Mouse (Mus musculus) neural tube, embryonic 12.5 days (tissue): ENCODE measurements around the gene Khdrbs2. TPM values are rescaled to one million over a fixed set of nuclear protein-coding genes. Genes with fewer than 3 reads are reported as not detected.
A peak's percentile ranks its signal among the peaks of the same experiment; 100 is the strongest.

ENCODE experiments used
- ATAC-seq: fragments of 200-750 bp; cut with Nextera tagmentation; 2 replicates; pipeline ENCODE4 v1.8.0; 2017; ENCODE audit warnings: low read depth, mild to moderate bottlenecking, moderate TSS enrichment, moderate library complexity; ENCODE audit not compliant: low FRiP score
- H3K27ac ChIP-seq: fragments of 300-500 bp; sonication (generic); 2 replicates; pipeline ENCODE4 v1.5.1; 2016
- H3K27me3 ChIP-seq: fragments of 300-500 bp; sonication (generic); replicated peaks from 2 replicates; pipeline ENCODE4 v1.6.1; 2016; ENCODE audit warnings: mild to moderate bottlenecking
- H3K36me3 ChIP-seq: fragments of 300-500 bp; sonication (generic); 2 replicates; pipeline ENCODE4 v1.6.1; 2016; ENCODE audit warnings: mild to moderate bottlenecking
- H3K4me1 ChIP-seq: fragments of 300-500 bp; sonication (generic); 2 replicates; pipeline ENCODE4 v1.6.1; 2016
- H3K4me2 ChIP-seq: fragments of 300-500 bp; sonication (generic); replicated peaks from 2 replicates; pipeline ENCODE4 v1.6.1; 2016; ENCODE audit warnings: mild to moderate bottlenecking
- H3K4me3 ChIP-seq: fragments of 300-500 bp; sonication (generic); 2 replicates; pipeline ENCODE4 v1.5.1; 2016
- H3K9ac ChIP-seq: fragments of 300-500 bp; sonication (generic); 2 replicates; pipeline ENCODE4 v1.6.1; 2016; ENCODE audit warnings: mild to moderate bottlenecking
- H3K9me3 ChIP-seq: fragments of 300-500 bp; sonication (generic); 2 replicates; pipeline ENCODE4 v1.6.1; 2016; ENCODE audit warnings: mild to moderate bottlenecking
- WGBS: fragments of 180-500 bp; shearing (Covaris S2); methylation state at CpG from one replicate; pipeline ENCODE4 v1.1.7; 2016; 5-methylcytosine and 5-hydroxymethylcytosine counted together
- polyA plus RNA-seq: library from polyadenylated mRNA; unstranded; fragments of >200 nt; fragmentation: Nextera tagmentation; extraction: Ambion mirVana; gene quantifications from 2 replicates; pipeline ENCODE4 v1.2.1, GENCODE M21; 2016

Khdrbs2 gene
- polyA plus RNA-seq = 25.9 and 30.2 TPM in 2 replicates

DNA sequence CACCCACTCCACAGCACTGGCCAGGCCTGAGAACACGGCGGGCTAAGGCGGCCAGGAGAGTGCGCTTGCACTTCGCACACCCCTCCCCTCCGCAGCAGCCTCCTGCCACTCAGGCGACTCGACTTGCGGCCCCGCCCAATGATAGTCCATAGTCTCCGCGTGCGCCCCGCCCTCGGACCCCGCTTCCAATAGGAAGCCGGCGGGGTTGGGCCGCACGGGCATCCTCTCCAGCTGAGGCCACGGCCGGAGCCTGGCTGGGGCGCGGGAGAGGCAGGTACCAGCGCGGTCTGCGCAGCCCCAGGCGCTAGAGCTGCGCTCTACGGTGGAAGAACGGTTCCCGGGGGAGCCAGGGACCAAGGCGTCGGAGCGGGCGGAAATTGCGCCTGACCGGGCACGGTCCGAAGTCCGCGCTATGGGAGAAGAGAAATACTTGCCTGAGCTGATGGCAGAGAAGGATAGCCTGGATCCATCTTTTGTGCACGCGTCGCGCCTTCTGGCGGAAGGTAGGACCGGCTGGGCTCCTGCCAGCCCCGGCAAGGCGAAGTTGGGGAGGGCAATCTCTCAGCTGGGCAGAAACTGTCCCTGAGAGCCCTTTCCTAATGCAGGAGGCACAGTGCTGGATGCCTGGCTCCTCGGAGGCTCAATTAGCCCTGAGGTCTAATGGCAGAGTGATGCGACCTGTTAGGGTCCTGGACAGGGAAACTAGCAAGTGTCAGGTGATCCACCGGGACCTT, at the start of gene Khdrbs2:
TSS of gene Khdrbs2 (plus strand) at position 209 of the 734 bp plus-strand sequence.
- no peaks in the 10 kb centered on the region for H3K9me3 ChIP-seq
- no peaks in the 10 kb centered on the region for H3K4me1 ChIP-seq
- no peak within 1 kb of the TSS; the same call in 1 of the 2 replicates for H3K27ac ChIP-seq
- peak within 1 kb of the TSS; percentile 58 for H3K9ac ChIP-seq
- H3K27me3 ChIP-seq = no peaks in the 10 kb centered on the region
- WGBS = under 1% methylated on average over 53 of the region's 53 CpGs
- H3K4me3 ChIP-seq = peak within 1 kb of the TSS; percentile 54
- ATAC-seq = peak; percentile 100
- H3K4me2 ChIP-seq = peak within 1 kb of the TSS; percentile 73
- no peaks in the 10 kb centered on the region for H3K36me3 ChIP-seq

DNA sequence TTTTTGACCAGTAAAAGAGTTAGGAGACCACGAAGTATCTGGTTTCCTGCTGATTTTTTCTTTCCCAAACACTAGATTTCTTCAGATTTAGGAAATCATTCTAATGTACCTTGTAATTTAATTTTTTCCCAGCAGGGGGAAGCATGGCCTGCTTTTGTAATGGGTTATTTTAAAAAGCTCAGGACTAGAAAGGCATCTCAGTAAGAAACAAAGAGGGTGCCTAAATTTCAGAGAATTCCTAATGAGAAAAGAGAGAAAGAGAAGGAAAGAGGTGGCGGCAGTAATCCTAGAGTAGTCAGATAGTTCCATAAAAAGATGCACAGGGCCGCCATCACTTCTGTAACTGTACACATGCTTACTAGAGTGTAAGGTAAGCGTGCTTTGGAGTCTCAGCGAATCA, 2.1 kb downstream of the Khdrbs2 start:
- 65% methylated on average over 5 of the region's 5 CpGs for WGBS
- H3K9me3 ChIP-seq = no peaks in the 10 kb centered on the region
- H3K4me1 ChIP-seq = no peaks in the 10 kb centered on the region
- no peaks in the 10 kb centered on the region for H3K36me3 ChIP-seq
- no peaks in the 10 kb centered on the region for H3K27me3 ChIP-seq
- peak overlapping the region; percentile 73 for H3K4me2 ChIP-seq
- H3K27ac ChIP-seq = no peak overlapping the region
- H3K4me3 ChIP-seq = peak overlapping the region; percentile 5; the same call in 1 of the 2 replicates
- ATAC-seq = no peak
- H3K9ac ChIP-seq = no peak overlapping the region

DNA sequence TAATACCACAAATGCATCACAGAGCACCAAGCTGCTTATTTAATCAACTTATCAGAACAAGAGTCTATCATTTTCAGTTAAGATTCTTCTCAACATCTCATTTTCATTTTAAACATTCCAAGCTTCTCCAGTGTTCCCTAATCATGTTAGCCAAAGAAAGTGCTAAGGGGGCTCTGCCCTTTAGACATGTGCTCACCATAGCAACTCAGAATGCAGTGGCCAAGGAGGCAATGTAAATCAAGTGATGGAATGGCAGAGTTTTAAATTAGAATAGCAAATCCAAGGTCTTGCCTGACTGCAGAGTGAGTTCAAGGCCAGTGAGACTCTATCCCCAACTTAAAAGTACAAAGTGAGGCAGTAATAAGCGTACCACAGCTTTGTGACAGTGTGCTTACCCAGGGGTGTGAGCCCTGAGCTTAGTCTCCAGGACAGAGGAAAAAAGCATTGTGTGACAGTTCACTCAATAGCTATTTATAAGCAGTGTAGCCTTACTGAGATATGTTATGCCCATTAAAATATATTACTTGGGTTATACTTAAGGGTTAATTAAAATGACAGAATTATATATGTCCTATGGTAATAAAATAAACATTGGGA, 27.2 kb downstream of the Khdrbs2 start:
- Histone ChIP-seq H3K4me2 (no peak overlapping the region), H3K9ac (no peak overlapping the region), H3K27ac (no peak overlapping the region), H3K4me3 (no peak overlapping the region), H3K4me1 (no peaks in the 10 kb centered on the region), H3K36me3 (no peaks in the 10 kb centered on the region), H3K9me3 (no peaks in the 10 kb centered on the region), H3K27me3 (no peaks in the 10 kb centered on the region)
- WGBS = 67% methylated on average over 1 of the region's 1 CpGs
- no peak for ATAC-seq

DNA sequence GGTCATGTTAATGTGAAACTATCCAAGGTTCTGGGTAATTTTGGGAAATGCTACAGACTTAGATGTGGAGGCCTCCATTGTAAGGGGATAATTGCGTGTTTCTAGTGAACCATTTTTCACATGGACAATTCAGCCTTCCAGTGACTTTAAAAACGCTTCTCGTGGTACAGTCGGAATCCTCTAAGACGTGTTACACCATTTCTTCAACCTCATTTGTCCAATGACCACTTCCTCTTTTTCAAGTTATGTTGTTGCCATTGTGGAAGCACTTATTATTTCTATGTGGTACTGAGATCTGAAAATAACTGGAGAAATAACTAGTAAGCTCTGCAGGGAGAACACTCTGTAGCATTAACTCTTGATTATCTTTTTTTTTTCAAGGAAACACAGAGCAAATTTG, 75.9 kb downstream of the Khdrbs2 start:
- no peaks in the 10 kb centered on the region for H3K9me3 ChIP-seq
- no peaks in the 10 kb centered on the region for H3K36me3 ChIP-seq
- WGBS = 96% methylated on average over 5 of the region's 5 CpGs
- H3K4me1 ChIP-seq = no peaks in the 10 kb centered on the region
- no peaks in the 10 kb centered on the region for H3K27me3 ChIP-seq
- no peak overlapping the region for H3K27ac ChIP-seq
- no peak overlapping the region for H3K4me3 ChIP-seq
- H3K4me2 ChIP-seq = no peak overlapping the region
- no peak for ATAC-seq
- H3K9ac ChIP-seq = no peak overlapping the region

DNA sequence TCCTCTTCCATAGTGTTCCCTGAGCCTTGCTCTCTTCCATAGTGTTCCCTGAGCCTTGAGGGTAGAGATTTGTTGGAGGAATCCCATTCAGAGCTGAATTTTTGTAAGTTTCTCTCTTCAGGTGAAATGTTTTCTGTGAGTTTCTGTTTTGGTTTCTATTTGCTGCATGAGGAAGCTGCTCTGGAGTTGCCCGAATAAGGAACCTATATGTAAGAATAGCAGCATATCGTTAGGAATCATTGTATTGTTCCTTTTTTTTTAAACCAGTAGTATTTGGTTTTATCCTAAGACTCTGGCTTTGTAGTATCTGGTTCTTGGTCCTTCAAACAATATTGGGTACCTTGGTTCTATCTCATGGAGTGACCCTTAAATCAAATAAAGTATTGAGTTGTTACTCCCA, 77.1 kb downstream of the Khdrbs2 start:
- Histone ChIP-seq H3K4me2 (no peak overlapping the region), H3K27ac (no peak overlapping the region), H3K4me3 (no peak overlapping the region), H3K36me3 (no peaks in the 10 kb centered on the region), H3K4me1 (no peaks in the 10 kb centered on the region), H3K27me3 (no peaks in the 10 kb centered on the region), H3K9ac (no peak overlapping the region), H3K9me3 (no peaks in the 10 kb centered on the region)
- WGBS = 91% methylated on average over 2 of the region's 2 CpGs
- ATAC-seq = no peak

DNA sequence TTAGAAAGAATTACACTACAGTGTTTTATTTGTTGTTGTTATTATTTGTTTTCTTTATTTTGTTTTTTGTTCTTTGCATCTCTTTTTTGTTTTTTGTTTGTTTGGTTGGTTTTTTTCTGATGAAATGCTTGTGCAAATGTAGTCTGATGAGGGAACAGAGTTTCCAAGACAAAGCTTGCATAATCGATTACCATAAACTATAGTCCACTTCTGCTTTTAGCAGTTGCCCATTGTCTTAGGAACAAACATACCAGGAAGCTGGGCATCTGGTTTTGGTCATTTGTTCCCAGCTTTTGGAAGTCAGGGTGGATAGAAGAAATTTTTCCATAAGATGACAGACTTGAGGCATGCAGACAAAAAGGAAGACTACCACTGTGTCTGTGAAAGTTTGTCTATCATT, 77.8 kb downstream of the Khdrbs2 start:
- no peak for ATAC-seq
- WGBS = 97% methylated on average over 1 of the region's 1 CpGs
- no peaks in the 10 kb centered on the region for H3K4me1 ChIP-seq
- no peaks in the 10 kb centered on the region for H3K36me3 ChIP-seq
- H3K27ac ChIP-seq = no peak overlapping the region
- H3K9ac ChIP-seq = no peak overlapping the region
- no peaks in the 10 kb centered on the region for H3K27me3 ChIP-seq
- H3K9me3 ChIP-seq = no peaks in the 10 kb centered on the region
- H3K4me3 ChIP-seq = no peak overlapping the region
- H3K4me2 ChIP-seq = no peak overlapping the region

DNA sequence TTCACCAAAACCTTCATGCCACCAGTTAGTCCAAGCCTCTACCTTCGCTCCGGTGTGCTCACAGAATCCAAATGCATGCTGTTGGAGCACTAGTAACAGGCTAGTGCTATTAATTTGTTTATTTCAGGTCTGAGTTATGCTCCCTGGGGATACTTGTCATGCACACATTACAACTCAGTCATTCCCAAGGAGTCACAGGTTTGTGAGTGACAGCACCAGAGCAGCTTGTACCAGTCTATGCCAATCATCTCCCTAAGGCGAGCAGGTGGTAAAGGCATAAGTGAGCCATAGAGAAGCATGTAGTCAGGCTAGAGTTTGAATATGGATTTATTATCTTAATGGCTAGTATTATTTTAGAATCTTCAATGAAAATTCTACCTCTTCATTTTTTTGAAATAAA, 86.4 kb downstream of the Khdrbs2 start:
- no peak overlapping the region for H3K4me2 ChIP-seq

DNA sequence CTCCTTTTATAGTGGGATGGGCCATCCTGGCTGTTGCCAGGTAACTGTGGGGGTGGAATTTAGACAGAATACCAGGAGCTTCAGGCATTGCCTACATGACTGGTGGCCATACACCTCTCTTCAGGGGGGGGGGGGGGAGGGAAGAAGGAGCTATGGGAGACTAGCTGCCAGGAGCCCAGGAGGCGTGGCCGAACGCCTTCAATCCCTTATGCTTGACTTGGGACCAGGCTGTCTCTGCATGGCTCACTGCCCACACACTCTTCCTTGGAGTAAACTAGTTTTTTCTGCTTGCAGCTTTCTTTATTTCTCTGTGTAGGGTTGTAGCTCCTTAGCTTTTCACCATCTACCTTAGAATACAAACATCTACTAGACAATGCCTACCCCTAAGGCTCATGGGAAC, 98.0 kb downstream of the Khdrbs2 start:
- Histone ChIP-seq H3K9ac (no peak overlapping the region), H3K4me3 (no peak overlapping the region), H3K36me3 (no peaks in the 10 kb centered on the region), H3K4me2 (no peak overlapping the region), H3K27ac (no peak overlapping the region), H3K27me3 (no peaks in the 10 kb centered on the region), H3K9me3 (no peaks in the 10 kb centered on the region), H3K4me1 (no peaks in the 10 kb centered on the region)
- ATAC-seq = no peak
- 88% methylated on average over 3 of the region's 3 CpGs for WGBS

More for the DNA sequence above, 86.4 kb downstream of the Khdrbs2 start:
- Histone ChIP-seq H3K4me1 (no peaks in the 10 kb centered on the region), H3K4me3 (no peak overlapping the region), H3K9me3 (no peaks in the 10 kb centered on the region), H3K9ac (no peak overlapping the region), H3K27me3 (no peaks in the 10 kb centered on the region), H3K36me3 (no peaks in the 10 kb centered on the region), H3K27ac (no peak overlapping the region)
- ATAC-seq = no peak
- WGBS = 94% methylated on average over 3 of the region's 3 CpGs

DNA sequence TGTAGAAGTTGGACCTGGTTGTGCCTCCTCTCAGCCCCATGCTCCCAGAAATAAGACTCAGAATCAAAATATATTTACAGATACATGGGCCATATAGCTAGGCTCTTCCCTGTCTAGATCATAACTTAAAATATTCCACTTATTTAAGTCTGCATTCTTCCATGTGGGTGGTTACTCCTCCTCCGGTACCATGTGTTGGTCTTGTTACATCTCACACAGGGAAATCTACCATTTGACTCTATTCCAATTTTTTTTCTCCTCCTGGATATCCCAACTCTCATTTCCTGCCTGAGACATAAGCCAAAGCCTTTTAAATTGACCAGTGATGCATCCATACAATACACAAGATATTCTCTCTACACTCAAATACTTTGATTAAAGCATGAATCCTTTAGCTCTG, 122.2 kb downstream of the Khdrbs2 start:
- ATAC-seq = no peak
- 86% methylated on average over 1 of the region's 1 CpGs for WGBS

DNA sequence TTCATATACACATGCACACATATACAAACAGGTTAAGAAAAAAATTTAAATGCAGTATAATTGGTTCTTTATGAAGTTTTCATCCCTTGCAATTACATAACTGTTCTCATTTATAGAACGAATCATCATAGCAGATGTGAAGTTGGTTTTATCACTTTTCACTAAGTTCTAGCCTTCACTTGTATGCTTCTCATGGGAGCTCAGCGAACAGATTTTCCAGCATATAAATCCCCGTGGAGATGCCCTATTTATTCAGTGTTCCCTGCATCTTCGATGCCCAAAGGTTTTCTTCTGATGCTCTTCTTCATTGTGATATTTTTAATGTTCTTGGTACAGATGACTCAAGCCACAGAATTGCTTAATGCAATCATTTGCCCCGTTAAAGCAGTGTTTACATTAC, 128.9 kb downstream of the Khdrbs2 start:
- ATAC-seq = no peak
- WGBS = 83% methylated on average over 5 of the region's 5 CpGs

More for the DNA sequence above, 122.2 kb downstream of the Khdrbs2 start:
- H3K9me3 ChIP-seq = no peaks in the 10 kb centered on the region
- H3K4me3 ChIP-seq = no peak overlapping the region
- no peaks in the 10 kb centered on the region for H3K36me3 ChIP-seq
- H3K9ac ChIP-seq = no peak overlapping the region
- no peak overlapping the region for H3K27ac ChIP-seq
- no peaks in the 10 kb centered on the region for H3K27me3 ChIP-seq
- H3K4me1 ChIP-seq = no peaks in the 10 kb centered on the region
- H3K4me2 ChIP-seq = no peak overlapping the region

DNA sequence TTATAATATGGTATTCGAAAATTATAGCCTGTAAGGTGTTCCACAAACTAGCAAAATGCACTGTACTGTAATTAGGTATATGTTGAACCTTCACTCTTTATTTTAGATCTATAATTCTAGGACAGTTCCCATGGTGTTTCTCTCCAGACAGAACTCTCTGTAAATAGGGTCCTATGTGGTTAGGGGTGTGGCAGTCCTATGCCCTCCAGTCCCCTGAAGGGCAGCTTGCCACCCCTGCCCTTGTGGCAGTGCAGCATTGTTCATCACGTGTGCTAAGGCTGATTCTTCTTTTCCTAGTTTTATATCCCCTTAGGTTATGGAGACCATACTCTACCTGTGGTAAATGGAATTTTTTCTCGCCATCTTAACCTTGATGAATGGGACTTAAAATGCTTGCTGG, 136.6 kb downstream of the Khdrbs2 start:
- 73% methylated on average over 3 of the region's 3 CpGs for WGBS
- no peak for ATAC-seq

More for the DNA sequence above, 128.9 kb downstream of the Khdrbs2 start:
- Histone ChIP-seq H3K9me3 (no peaks in the 10 kb centered on the region), H3K9ac (no peak overlapping the region), H3K4me3 (no peak overlapping the region), H3K27ac (no peak overlapping the region), H3K36me3 (no peaks in the 10 kb centered on the region), H3K27me3 (no peaks in the 10 kb centered on the region), H3K4me2 (no peak overlapping the region), H3K4me1 (no peaks in the 10 kb centered on the region)

DNA sequence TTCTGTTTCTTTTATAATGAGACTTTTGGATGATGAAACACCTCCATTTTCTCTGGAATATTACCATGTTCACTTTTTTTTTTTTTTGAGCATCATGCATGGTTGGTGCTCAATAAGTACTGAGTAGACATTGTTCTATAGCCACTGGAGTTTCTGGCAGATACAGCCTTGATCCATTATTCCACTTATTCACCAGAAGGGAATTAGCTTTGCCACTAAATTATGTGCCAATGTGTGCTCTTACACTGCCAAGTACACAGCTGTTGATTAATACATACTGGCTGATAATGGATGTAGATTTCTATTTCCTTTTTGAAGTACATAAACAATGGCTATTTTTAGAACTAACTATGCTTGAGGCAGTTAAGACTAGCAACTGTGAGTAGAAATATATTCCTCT, 137.1 kb downstream of the Khdrbs2 start:
- Histone ChIP-seq H3K4me2 (no peak overlapping the region), H3K27me3 (no peaks in the 10 kb centered on the region), H3K4me1 (no peaks in the 10 kb centered on the region), H3K36me3 (no peaks in the 10 kb centered on the region), H3K4me3 (no peak overlapping the region), H3K9ac (no peak overlapping the region), H3K9me3 (no peaks in the 10 kb centered on the region), H3K27ac (no peak overlapping the region)
- no peak for ATAC-seq

More for the DNA sequence above, 136.6 kb downstream of the Khdrbs2 start:
- no peak overlapping the region for H3K4me3 ChIP-seq
- H3K9me3 ChIP-seq = no peaks in the 10 kb centered on the region
- H3K4me2 ChIP-seq = no peak overlapping the region
- no peaks in the 10 kb centered on the region for H3K36me3 ChIP-seq
- no peak overlapping the region for H3K9ac ChIP-seq
- H3K27ac ChIP-seq = no peak overlapping the region
- H3K4me1 ChIP-seq = no peaks in the 10 kb centered on the region
- H3K27me3 ChIP-seq = no peaks in the 10 kb centered on the region

DNA sequence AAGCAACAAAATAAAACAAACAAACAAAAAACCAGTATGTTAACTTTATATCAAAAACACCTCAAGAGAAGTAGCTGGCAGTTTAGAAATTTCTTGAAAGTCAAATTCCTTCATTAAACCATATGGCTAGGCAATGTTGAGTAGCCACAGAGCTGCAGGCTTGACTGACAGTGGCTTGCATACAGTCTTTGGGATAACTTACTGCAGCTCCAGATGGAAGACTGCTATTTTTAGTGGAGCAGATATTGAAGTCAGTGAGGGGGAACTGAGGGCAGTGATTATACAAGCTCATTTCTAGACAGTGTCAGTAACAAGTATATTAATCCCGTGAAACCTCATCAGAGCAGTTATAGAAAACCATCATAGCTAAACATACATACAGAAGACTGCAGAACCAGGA, 166.6 kb downstream of the Khdrbs2 start:
- 95% methylated on average over 1 of the region's 1 CpGs for WGBS
- Histone ChIP-seq H3K9ac (no peak overlapping the region), H3K4me1 (no peaks in the 10 kb centered on the region), H3K9me3 (no peaks in the 10 kb centered on the region), H3K36me3 (no peaks in the 10 kb centered on the region), H3K27ac (no peak overlapping the region), H3K4me2 (no peak overlapping the region), H3K4me3 (no peak overlapping the region), H3K27me3 (no peaks in the 10 kb centered on the region)
- no peak for ATAC-seq
